Mouse (Mus musculus) heart, postnatal 14 days (tissue): ENCODE measurements around the gene Rbm6. TPM values are rescaled to one million over a fixed set of nuclear protein-coding genes. Genes with fewer than 3 reads are reported as not detected.

Experiments
- DNase-seq, 2 experiments: peaks; one replicate each; pipeline ENCODE4 v3.0.0; 2021 to 2022
- intact Hi-C: fragments of 180-260 bp; cut with DNase I; formaldehyde crosslinking; loops from one replicate; pipeline ENCODE4 v1.15.1; 2025
- total RNA-seq, 2 experiments: library from RNA; stranded (reverse); gene quantifications; 2 replicates each; pipeline ENCODE4 v1.2.3; 2021

Rbm6 gene
- total RNA-seq, 2 experiments from 2014 or later = 33.1 to 35.1 TPM

DNA sequence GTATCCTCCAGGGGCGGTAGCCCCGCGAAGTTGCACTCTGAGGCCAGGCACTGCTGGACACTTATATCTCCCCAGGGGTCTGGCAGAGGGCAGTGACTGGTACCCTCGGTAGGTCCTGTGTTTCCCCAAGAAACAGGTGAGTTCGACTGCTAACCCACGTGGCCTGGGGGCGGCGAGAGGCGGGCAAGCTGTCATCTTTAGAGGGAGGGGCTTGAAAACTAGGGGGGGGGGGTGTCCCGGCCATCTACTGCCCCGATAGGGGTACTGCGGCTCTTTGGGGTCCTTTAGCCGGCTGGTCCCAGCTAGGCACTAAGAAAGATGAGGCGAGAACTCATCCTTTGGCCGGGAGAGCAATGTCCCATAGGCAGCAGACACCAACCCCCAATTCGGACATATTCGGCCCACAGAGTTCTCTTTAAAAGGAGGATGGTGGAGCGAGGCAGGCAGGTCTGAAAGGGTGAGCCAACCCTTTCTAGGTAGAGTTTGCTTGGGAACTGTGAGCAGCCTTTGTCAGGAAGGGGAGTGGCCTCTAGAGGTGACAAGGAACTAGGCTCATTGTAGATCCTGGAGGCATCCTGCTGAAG lies 15.3 kb upstream of the Rbm6 start:
- DNase-seq = no peak
- intact Hi-C loops = no loop called here

DNA sequence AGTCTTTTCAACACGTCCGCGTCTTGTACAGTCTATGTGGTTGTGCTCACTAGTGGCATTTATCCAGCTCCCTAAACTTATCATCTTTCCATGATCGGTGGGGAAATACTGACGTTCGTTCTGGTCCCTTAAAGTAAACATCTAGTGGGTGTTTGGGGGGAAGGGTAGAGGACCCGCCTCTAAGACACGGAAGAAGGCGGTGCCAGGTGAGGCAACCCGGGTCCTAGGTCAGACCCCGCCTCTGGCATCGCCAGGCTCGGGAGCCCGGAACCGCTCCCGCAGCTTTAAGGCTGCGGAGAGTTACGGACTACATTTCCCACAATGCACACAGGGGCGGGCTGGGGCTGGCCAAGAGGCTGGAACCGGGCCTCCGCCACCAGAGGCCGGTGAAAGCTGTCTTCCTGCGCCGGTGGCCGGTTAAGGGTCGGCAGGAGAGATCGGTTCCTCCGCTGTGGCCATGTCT lies 14.8 kb upstream of the Rbm6 start, which contains the start of gene Mon1a:
TSS of gene Mon1a (plus strand) at position 348 of the 463 bp plus-strand sequence.
- DNase-seq = peak; percentile 85 to 86
- intact Hi-C loops = no loop called here

DNA sequence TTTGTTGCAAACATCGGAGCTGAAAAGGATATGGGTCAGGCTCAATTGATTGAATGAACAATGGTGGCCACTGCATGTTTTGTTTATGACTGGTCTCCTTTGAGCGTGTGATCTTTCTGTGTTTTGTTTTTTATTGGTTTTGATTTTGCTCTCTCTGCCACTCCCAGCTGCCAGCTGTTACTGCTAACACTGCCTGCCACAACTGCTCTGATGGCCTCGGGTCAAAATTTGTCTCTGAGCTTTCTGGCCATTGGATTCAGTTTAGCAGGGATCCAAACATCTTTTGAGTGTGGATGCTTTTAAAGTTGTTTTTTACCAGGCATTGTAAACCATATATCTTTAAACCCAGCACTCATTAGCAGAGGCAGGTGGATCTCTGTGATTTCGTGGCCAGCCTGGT lies 7.4 kb upstream of the Rbm6 start:
- intact Hi-C loops = no loop called here
- no peak for DNase-seq

DNA sequence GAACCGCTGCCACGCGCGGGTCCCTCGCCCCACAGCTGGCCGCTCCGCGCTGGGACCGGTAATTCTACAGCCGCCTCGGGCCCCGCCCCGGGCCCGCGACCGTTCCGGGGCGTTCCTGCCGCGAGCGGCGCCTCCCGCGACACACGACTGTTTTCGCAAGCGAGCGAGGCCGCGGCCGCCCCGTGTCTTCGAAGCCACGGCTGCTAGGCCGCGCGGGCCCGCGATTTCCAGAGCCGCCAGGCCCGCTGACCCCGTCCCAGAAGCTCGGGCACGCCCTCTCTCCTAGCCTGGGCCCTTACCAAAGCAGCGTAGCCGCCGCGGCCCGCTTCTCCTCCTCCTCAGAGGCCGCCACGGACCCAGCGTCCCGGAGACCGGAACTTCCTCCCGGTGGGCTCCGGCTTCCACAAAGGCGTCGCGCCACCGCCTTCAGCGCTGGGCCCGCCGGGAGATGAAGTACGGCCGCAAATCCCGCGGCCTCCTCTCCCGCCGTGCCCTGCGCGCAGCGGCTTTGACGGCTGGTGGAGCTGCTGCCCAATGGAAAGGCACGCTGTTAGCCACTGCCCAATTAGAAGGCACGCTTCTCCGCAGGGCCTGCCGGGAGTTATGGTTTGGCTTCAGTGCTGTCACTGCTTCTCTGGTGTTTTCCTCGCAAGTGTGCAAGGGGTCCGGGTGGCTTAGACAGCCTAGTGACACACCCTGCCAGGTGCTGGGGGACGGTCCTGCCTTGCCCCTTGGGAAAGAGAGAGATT lies 513 bp downstream of the Rbm6 start:
- intact Hi-C loops = no loop called here
- peak; percentile 95 for DNase-seq

DNA sequence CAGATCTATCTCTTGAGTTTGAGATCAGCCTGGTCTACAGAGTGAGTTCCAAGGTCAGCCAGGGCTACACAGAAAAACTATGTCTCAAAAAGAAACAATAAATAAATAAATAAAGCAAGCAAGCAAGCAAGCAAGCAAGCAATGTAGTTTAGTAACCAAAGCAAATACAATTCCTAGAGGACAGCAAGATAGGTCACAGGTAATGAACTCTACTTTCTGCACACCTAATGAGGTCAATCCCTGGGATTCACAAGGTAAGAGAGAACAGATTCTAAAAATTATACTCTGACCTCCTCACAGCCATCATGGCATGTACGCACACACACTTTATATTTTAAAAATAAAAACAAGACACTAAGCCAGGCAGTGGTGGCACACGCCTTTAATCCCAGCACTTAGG lies 7.0 kb downstream of the Rbm6 start:
- intact Hi-C loops = no loop called here
- DNase-seq = no peak

DNA sequence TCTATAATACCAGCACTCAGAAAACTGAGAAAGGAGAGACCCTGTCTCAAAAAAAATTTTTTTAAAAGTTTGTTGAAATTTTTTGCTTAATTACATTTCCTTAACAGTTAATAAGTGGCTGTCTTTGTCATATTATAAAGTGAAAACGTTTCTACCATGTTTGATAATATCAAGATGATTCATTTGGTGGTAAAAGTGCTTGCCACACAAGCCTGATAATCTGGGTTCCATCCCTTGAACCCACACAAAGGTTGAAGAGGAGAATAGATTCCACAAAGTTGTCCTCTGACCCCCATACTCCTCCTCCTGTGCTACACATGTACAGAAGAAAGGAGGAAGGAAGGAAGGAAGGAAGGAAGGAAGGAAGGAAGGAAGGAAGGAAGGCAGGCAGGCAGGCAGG lies 8.5 kb downstream of the Rbm6 start:
- intact Hi-C loops = no loop called here
- DNase-seq = no peak

GRCm38 (mm10) chr9:107858343-107858742 lies 14.7 kb downstream of the Rbm6 start:
- no peak for DNase-seq
- intact Hi-C loops = no loop called here

DNA sequence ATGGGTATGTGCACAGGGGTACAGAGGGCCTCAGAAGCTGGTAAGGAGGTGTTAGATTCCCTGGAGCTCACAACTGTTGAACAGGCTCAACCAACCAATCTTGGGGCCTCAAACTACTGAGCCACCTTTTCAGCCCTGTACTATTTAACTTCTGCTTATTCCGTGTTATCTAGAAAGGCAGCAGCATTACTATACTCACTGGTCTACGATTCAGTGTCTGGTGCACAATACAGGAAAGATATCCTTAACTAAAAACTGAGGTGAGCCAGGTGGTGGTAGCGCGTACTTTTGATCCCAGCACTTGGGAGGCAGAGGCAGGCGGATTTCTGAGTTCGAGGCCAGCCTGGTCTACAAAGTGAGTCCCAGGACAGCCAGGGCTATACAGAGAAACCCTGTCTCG lies 24.1 kb downstream of the Rbm6 start:
- no peak for DNase-seq
- intact Hi-C loops = no loop called here

GRCm38 (mm10) chr9:107842709-107843108 lies 30.3 kb downstream of the Rbm6 start:
- no peak for DNase-seq
- intact Hi-C loops = no loop called here

GRCm38 (mm10) chr9:107838869-107839268 lies 34.2 kb downstream of the Rbm6 start:
- no peak for DNase-seq
- intact Hi-C loops = no loop called here

DNA sequence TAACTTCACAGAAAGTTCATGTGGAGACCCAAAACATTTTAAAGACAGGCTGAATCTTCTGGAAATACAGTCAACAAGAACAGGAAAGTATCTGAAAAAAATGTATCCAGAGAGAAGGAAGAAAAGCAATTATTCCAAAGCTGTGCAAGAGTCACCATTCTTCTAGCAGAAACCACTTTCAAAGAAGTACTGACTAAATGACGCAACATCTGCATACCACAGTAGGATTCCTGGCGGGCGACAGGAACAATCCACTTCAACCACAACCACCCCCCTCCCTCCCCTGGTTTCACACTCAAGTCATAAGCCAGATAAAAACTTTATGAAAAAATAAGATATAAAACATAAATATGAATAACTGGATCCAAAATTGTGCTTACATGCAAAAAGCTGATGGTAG lies 39.2 kb downstream of the Rbm6 start:
- intact Hi-C loops = no loop called here
- DNase-seq = no peak

DNA sequence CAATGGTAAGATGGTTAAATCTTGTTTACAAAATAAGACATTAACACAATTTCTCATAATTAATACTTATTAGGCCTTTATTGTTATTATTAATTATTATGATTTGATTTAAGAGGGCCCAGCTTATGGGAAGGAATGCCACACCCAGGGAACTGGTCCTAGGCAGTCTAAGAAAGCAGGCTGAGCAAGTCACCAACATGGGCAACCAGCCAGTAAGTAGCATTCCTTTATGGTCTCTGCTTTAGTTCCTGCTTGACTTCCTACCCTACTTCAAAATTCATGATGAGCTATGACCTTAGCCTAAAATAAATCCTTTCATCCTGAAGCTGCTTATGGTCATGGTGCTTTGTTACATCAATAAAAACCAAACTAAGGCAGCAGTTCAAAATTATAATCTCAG lies 41.3 kb downstream of the Rbm6 start:
- intact Hi-C loops = no loop called here
- no peak for DNase-seq

- intact Hi-C loops = no loop called here
- no peak for DNase-seq
These were observed 60.9 kb downstream of the Rbm6 start for GRCm38 (mm10) chr9:107812132-107812531.

- no peak for DNase-seq
- intact Hi-C loops = no loop called here
These were observed 62.1 kb downstream of the Rbm6 start for GRCm38 (mm10) chr9:107810985-107811384.

DNA sequence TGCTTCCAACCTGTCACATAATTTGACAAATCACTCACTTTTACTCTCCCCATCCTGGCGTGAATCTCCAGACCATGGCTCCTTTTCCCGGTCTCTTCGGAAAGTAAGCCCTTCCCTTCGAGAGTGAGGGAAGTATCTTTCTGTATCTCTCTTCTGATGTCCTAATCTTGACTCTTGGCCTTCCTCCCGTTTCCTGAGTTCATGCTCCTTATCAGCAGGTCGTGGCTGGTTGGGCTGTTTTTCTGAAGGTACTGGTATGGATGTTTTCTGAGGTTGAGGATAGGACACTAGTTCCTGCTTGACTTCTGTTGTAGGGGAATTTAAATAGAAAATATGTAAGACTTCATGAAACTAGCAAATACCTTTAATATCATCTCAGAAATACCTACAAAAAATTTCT lies 81.3 kb downstream of the Rbm6 start:
- intact Hi-C loops = no loop called here
- DNase-seq = no peak

DNA sequence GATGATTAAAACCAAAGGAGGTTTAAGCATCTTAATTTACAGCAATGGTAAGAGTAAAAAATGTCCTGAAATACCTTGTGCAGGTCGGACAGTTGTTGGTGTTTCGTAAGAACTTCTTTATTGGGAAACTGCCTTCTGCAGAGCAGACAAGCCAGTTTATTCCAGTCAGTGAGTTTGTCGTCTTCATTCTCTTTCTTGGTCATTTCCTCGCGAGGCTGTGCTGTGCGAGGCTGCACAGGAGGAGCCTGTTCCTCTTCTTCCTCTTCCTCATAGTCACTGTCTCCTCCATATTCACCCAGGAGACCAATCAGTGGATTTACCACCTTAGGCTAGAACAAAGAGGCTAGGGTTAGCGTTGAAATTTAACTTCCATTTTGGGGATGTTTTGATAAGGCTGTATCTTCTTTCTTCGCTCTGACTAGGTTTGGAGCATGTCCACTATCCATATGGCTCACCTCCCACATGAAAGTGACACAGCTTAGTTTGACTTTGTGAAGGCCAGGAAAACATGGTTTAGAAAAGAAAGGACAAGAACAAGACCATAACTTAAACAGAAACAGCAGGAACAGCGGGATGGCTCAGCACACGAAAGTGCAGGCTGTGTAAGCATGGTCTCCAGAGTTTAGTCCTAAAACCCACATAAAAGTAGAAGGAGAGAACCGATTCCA lies 90.4 kb downstream of the Rbm6 start:
- intact Hi-C loops = no loop called here

GRCm38 (mm10) chr9:107776809-107777208 lies 96.2 kb downstream of the Rbm6 start:
- DNase-seq = no peak
- intact Hi-C loops = no loop called here

More for the DNA sequence above, 90.4 kb downstream of the Rbm6 start:
- DNase-seq = no peak

- DNase-seq = no peak
- intact Hi-C loops = loop anchor here (5.0 kb wide), 1 partner anchor 78 kb away; no protein-coding TSS in a partner anchor
These were observed 98.6 kb downstream of the Rbm6 start for GRCm38 (mm10) chr9:107774411-107774810.

DNA sequence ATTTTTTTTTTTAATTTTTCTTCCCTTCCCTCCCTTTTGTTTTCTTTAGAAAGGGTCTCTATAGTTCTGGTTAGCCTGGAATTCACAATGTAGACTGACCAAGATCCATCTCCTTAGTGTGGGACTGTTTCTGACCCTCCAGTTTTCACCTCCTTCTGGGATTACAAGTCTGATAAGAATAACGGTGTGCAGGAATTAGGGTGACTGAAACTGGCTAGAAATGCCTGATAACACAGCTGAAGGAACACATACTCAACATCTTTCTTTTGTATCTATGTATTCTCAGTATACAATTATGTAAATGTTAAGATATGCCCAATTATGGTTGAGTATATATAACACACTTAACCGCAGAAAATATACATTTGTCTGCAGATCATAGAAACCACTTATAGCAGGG lies 101.3 kb downstream of the Rbm6 start:
- no peak for DNase-seq
- intact Hi-C loops = loop anchor here (5.0 kb wide), 1 partner anchor 81 kb away; no protein-coding TSS in a partner anchor

DNA sequence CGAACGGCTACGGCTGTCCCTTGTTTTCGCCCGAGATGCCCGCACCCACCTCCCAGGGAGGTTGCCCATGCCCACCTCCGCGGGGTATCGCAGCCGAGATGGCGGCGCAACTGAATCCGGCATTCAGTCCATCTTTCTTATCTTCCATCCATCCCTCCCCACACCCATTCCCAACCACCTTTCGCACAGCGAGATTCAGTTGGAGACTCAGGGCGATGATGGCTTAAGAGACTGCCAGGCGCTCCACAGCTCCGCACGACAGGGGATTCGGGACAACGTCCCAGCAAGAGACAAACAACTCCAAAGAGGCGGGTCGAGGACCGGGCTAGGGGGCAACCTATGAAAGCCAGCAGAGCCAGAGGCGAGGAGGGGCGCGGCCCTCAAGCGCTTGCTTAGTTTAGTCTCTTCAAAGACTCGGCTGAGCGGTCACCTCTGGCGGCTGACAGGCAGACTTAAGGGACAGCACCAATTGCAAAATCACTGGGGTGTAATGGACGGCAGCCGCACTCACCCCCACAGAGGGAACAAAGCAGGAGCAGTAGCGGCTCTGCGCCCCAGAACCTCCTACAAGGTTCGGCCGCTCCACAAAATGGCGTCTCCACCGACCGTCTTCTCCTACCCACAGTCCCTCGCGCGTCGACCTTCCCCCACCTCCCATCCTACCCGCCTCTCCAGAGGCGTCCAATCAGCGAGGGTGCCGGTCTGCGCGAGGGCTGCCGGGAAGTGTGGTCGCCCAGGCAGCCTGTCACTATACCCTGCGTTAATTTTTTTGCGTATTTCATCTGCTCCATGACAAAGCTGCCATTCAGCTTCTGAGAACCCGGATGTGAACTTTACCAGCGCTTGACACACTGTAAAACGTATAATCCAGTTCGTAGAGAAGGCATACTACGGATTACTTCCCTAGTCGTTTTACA lies 102.4 kb downstream of the Rbm6 start, which contains the start of gene Rbm5:
TSS of gene Rbm5 (minus strand) at position 623 of the 917 bp plus-strand sequence.
- DNase-seq = peak; percentile 92 to 93

More for the DNA sequence above, 102.4 kb downstream of the Rbm6 start, which contains the start of gene Rbm5:
- intact Hi-C loops = loop anchor here (5.0 kb wide), 1 partner anchor 82 kb away; no protein-coding TSS in a partner anchor
